In genomic region chr3:107931134-107931533, GRCm38 (mm10) we compare ENCODE assay signal across 10 mouse cellular contexts. TPM values are rescaled to one million over a fixed set of nuclear protein-coding genes. Genes with fewer than 3 reads are reported as not detected.
DNase-seq lines count a peak whose midpoint lies in the region; ATAC-seq and TF ChIP-seq lines count a peak whose summit lies in the region.
"Had no signal": no experiment of that assay in that cellular context is flagged by ENCODE, and none has a peak within 500 bp of the region (broad histone marks: within the 10 kb centered on the region; RNA-seq: fewer than 3 reads in every experiment).

No protein-coding gene starts in this region.

- TF ChIP-seq POLR2A in testis, adult 2 months (IDR thresholded peaks at IDR 0.05; ENCODE audit: control insufficient read depth, low read depth, low read length) = no peak

- no peak for TF ChIP-seq CTCF in testis, adult 2 months (IDR thresholded peaks at IDR 0.05; ENCODE audit: control insufficient read depth, insufficient read depth, insufficient replicate concordance, low read depth, low read length)

- peak overlapping the region; percentile 87 for H3K27ac ChIP-seq in heart, embryonic 10.5 days
- H3K27ac ChIP-seq in testis, adult 2 months (ENCODE audit: control insufficient read depth, insufficient read depth, low read depth, low read length) = peak overlapping the region; percentile 47
- H3K27ac ChIP-seq in liver, embryonic 11.5 days (ENCODE audit: low read depth, low read length) = no peak overlapping the region
- peak overlapping the region; percentile 56; the same call in 1 of the 2 replicates for H3K27ac ChIP-seq in stomach, embryonic 16.5 days (ENCODE audit: low read length)

- peaks cover 17% of the 10 kb centered on the region for H3K4me1 ChIP-seq in heart, embryonic 10.5 days
- H3K4me1 ChIP-seq in testis, adult 2 months (ENCODE audit: control insufficient read depth, insufficient read depth, low read length) = no peaks in the 10 kb centered on the region; the same call in 1 of the 2 replicates
- no peaks in the 10 kb centered on the region for H3K4me1 ChIP-seq in liver, embryonic 11.5 days (replicated peaks; ENCODE audit: control insufficient read depth, insufficient read depth, low read length)
- peaks cover 6% of the 10 kb centered on the region; the same call in 1 of the 2 replicates for H3K4me1 ChIP-seq in stomach, embryonic 16.5 days (ENCODE audit: control insufficient read depth, insufficient read depth, low read length)

- peak overlapping the region; percentile 54 for H3K4me3 ChIP-seq in heart, embryonic 10.5 days
- no peak overlapping the region; the same call in 1 of the 2 replicates for H3K4me3 ChIP-seq in testis, adult 2 months (ENCODE audit: control insufficient read depth, low read depth, low read length)
- peak overlapping the region; percentile 34 for H3K4me3 ChIP-seq in liver, embryonic 11.5 days (ENCODE audit: low read depth, low read length)
- H3K4me3 ChIP-seq in stomach, embryonic 16.5 days (replicated peaks; ENCODE audit: low read length) = peak overlapping the region; percentile 38

- intact Hi-C loops in heart, postnatal 14 days (cut with DNase I) = loop anchor here (2.0 kb wide), 1 partner anchor 88 kb away; no protein-coding TSS in a partner anchor
- intact Hi-C loops in left cerebral cortex, postnatal 4 days (cut with DNase I) = no loop called here

- peak; percentile 6; the same call in 1 of the 2 replicates for ATAC-seq in liver, embryonic 11.5 days (replicated peaks; ENCODE audit: low FRiP score)
- ATAC-seq in stomach, embryonic 16.5 days (ENCODE audit: insufficient read depth, low FRiP score) = no peak

- H3K4me2 ChIP-seq in liver, embryonic 11.5 days = peak overlapping the region; percentile 62
- peak overlapping the region; percentile 56 for H3K4me2 ChIP-seq in stomach, embryonic 16.5 days (ENCODE audit: low read depth, low read length)

- H3K27me3 ChIP-seq in heart, embryonic 10.5 days (ENCODE audit: insufficient read depth, poor library complexity, severe bottlenecking) = peaks cover 12% of the 10 kb centered on the region; the same call in 1 of the 2 replicates
- no peaks in the 10 kb centered on the region for H3K27me3 ChIP-seq in testis, adult 2 months (ENCODE audit: control insufficient read depth, insufficient read depth, low read length)
- no peaks in the 10 kb centered on the region for H3K27me3 ChIP-seq in liver, embryonic 11.5 days (replicated peaks; ENCODE audit: control insufficient read depth, insufficient read depth, low read length)
- no peaks in the 10 kb centered on the region for H3K27me3 ChIP-seq in stomach, embryonic 16.5 days (ENCODE audit: control insufficient read depth, insufficient read depth, low read length)

- no peak for DNase-seq in heart, embryonic 10.5 days (ENCODE audit: low spot score)
- DNase-seq in heart, postnatal 14 days = no peak
- no peak for DNase-seq in testis, postnatal 14 days (ENCODE audit: low spot score)
- DNase-seq in liver, embryonic 11.5 days (ENCODE audit: low spot score) = no peak
- DNase-seq in left cerebral cortex, postnatal 4 days = no peak
- DNase-seq in spleen, postnatal 36 days (ENCODE audit: low spot score in 2 of 2) = no peak

- H3K9ac ChIP-seq in liver, embryonic 11.5 days (ENCODE audit: low read depth, low read length) = no peak overlapping the region
- H3K9ac ChIP-seq in stomach, embryonic 16.5 days (ENCODE audit: low read length) = peak overlapping the region; percentile 57; the same call in 1 of the 2 replicates

- WGBS in heart, embryonic 10.5 days = 58% methylated on average over 2 of the region's 2 CpGs
- 68% methylated on average over 2 of the region's 2 CpGs for WGBS in liver, embryonic 11.5 days
- 53% methylated on average over 2 of the region's 2 CpGs for WGBS in stomach, embryonic 16.5 days

- no peaks in the 10 kb centered on the region for H3K36me3 ChIP-seq in heart, embryonic 10.5 days
- H3K36me3 ChIP-seq in testis, adult 2 months (ENCODE audit: control insufficient read depth, insufficient read depth, low read length) = no peaks in the 10 kb centered on the region
- no peaks in the 10 kb centered on the region for H3K36me3 ChIP-seq in liver, embryonic 11.5 days (ENCODE audit: control insufficient read depth, insufficient read depth, low read length)
- no peaks in the 10 kb centered on the region for H3K36me3 ChIP-seq in stomach, embryonic 16.5 days (ENCODE audit: control insufficient read depth, insufficient read depth, low read length)

- H3K9me3 ChIP-seq in heart, embryonic 10.5 days = no peaks in the 10 kb centered on the region
- H3K9me3 ChIP-seq in liver, embryonic 11.5 days (ENCODE audit: control insufficient read depth, low read length) = no peaks in the 10 kb centered on the region
- no peaks in the 10 kb centered on the region for H3K9me3 ChIP-seq in stomach, embryonic 16.5 days (replicated peaks; ENCODE audit: control insufficient read depth, low read length)

RNA-seq across cellular contexts. Expression of gene Gstm7, which starts 0.5 kb away (rescaled TPM):
- polyA plus RNA-seq in heart, embryonic 10.5 days (2016; fragmentation: Nextera tagmentation; extraction: Ambion mirVana) = 14.1 and 16.1 TPM in 2 replicates
- 10 to 100 TPM; 38.0 to 43.9 TPM for total RNA-seq in heart, postnatal 14 days (2021)
- polyA plus RNA-seq in testis, adult 2 months (2012; rRNA removed) = 85.5 and 86.7 TPM in 2 replicates
- polyA plus RNA-seq in liver, embryonic 11.5 days (2014; fragmentation: Nextera tagmentation; extraction: Ambion mirVana) = 10.8 and 12.0 TPM in 2 replicates
- 24.7 and 24.8 TPM in 2 replicates for polyA plus RNA-seq in stomach, embryonic 16.5 days (2015; fragmentation: Nextera tagmentation; extraction: Ambion mirVana)
- total RNA-seq in left cerebral cortex, postnatal 4 days (2021) = 10 to 100 TPM; 29.3 to 29.7 TPM

RNA-seq across cellular contexts. Expression of gene Gstm6, which starts 12.4 kb away (rescaled TPM):
- polyA plus RNA-seq in heart, embryonic 10.5 days (2016; fragmentation: Nextera tagmentation; extraction: Ambion mirVana) = 9.5 and 10.6 TPM in 2 replicates
- total RNA-seq in heart, postnatal 14 days (2021) = 1 to 10 TPM; 1.8 to 2.2 TPM
- polyA plus RNA-seq in testis, adult 2 months (2012; rRNA removed) = 59.3 and 78.5 TPM in 2 replicates
- 9.2 and 9.5 TPM in 2 replicates for polyA plus RNA-seq in liver, embryonic 11.5 days (2014; fragmentation: Nextera tagmentation; extraction: Ambion mirVana)
- polyA plus RNA-seq in stomach, embryonic 16.5 days (2015; fragmentation: Nextera tagmentation; extraction: Ambion mirVana) = 10.4 and 11.2 TPM in 2 replicates
- 1 to 10 TPM; 4.9 to 5.3 TPM for total RNA-seq in left cerebral cortex, postnatal 4 days (2021)

RNA-seq across cellular contexts. Expression of gene Gstm5, which starts 35.5 kb away (rescaled TPM):
- polyA plus RNA-seq in heart, embryonic 10.5 days (2016; fragmentation: Nextera tagmentation; extraction: Ambion mirVana) = 121 and 146 TPM in 2 replicates
- total RNA-seq in heart, postnatal 14 days (2021) = 10 to 100 TPM; 44.6 to 47.6 TPM
- polyA plus RNA-seq in testis, adult 2 months (2012; rRNA removed) = 2,841 and 3,160 TPM in 2 replicates
- polyA plus RNA-seq in liver, embryonic 11.5 days (2014; fragmentation: Nextera tagmentation; extraction: Ambion mirVana) = 154 and 167 TPM in 2 replicates
- polyA plus RNA-seq in stomach, embryonic 16.5 days (2015; fragmentation: Nextera tagmentation; extraction: Ambion mirVana) = 131 and 144 TPM in 2 replicates
- 10 to 100 TPM; 80.6 to 81.3 TPM for total RNA-seq in left cerebral cortex, postnatal 4 days (2021)

RNA-seq across cellular contexts. Expression of gene Gstm3, which starts 37.9 kb away (rescaled TPM):
- 1.2 TPM in 1 of 2 replicates, not detected in the other for polyA plus RNA-seq in heart, embryonic 10.5 days (2016; fragmentation: Nextera tagmentation; extraction: Ambion mirVana)
- total RNA-seq in heart, postnatal 14 days (2021) = not detected
- polyA plus RNA-seq in testis, adult 2 months (2012; rRNA removed) = 0.19 TPM in 1 of 2 replicates, not detected in the other
- polyA plus RNA-seq in liver, embryonic 11.5 days (2014; fragmentation: Nextera tagmentation; extraction: Ambion mirVana) = 7.5 and 7.7 TPM in 2 replicates
- 63.5 and 80.8 TPM in 2 replicates for polyA plus RNA-seq in stomach, embryonic 16.5 days (2015; fragmentation: Nextera tagmentation; extraction: Ambion mirVana)
- not detected for total RNA-seq in left cerebral cortex, postnatal 4 days (2021)
- total RNA-seq: adrenal gland, postnatal 25 days; gastrocnemius, adult 18-20 months had no signal

RNA-seq across cellular contexts. Expression of gene Eps8l3, which starts 54.1 kb away (rescaled TPM):
- polyA plus RNA-seq in heart, embryonic 10.5 days (2016; fragmentation: Nextera tagmentation; extraction: Ambion mirVana) = not detected in 2 replicates
- not detected for total RNA-seq in heart, postnatal 14 days (2021)
- polyA plus RNA-seq in testis, adult 2 months (2012; rRNA removed) = 27.9 and 29.2 TPM in 2 replicates
- polyA plus RNA-seq in liver, embryonic 11.5 days (2014; fragmentation: Nextera tagmentation; extraction: Ambion mirVana) = not detected in 2 replicates
- polyA plus RNA-seq in stomach, embryonic 16.5 days (2015; fragmentation: Nextera tagmentation; extraction: Ambion mirVana) = 33.0 and 35.9 TPM in 2 replicates
- not detected for total RNA-seq in left cerebral cortex, postnatal 4 days (2021)
- total RNA-seq: adrenal gland, postnatal 25 days; gastrocnemius, adult 18-20 months had no signal

Comparison
In these comparisons a context has a peak if more than half of its experiments do, and no peak if none do; other contexts are left out.
1. RNA of gene Gstm5, which starts 35.5 kb away (polyA plus RNA-seq): 2,841 to 3,160 TPM in testis, adult 2 months; 154 to 167 TPM in liver, embryonic 11.5 days, 121 to 146 TPM in heart, embryonic 10.5 days and 131 to 144 TPM in stomach, embryonic 16.5 days; every median in the first group is over 10 times any median in the second.